Mouse (Mus musculus): ENCODE results near the gene Katnal1. TPM values are rescaled to one million over a fixed set of nuclear protein-coding genes. Genes with fewer than 3 reads are reported as not detected.

The Katnal1 gene
- polyA plus RNA-seq, 1 experiment from 2014 or later, result 6.7 TPM

DNA sequence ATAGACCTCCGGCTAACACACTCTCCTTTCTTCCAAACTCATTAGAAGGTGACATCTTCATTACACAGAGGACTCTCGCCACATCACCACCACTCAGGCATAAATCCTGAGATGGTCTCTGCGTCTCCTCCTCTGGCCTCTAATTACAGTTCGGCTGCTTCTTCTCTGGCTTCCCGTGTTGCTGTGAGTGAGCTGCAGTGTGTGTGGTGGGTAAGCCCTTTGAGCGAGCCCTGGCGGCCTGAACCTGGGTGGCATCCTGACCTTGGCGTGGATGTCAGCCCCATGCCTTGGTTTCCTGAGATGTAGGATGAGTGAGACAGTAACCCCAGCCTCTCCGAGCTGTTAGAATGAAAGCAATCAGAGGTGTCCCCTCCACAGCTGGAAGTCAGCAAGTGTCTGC is 19.5 kb upstream of the Katnal1 start:
- no peak overlapping the region for H3K9ac ChIP-seq (ENCODE audit: low read depth, low read length)
- no peaks in the 10 kb centered on the region for H3K27me3 ChIP-seq (ENCODE audit: control insufficient read depth, insufficient read depth, low read depth, low read length)
- H3K36me3 ChIP-seq (ENCODE audit: control insufficient read depth, insufficient read depth), result no peaks in the 10 kb centered on the region
- H3K27ac ChIP-seq (ENCODE audit: low read length), result no peak overlapping the region
- H3K4me2 ChIP-seq (ENCODE audit: low read depth, low read length), result no peak overlapping the region
- no peak overlapping the region for H3K4me3 ChIP-seq (ENCODE audit: low read depth, low read length)
- H3K4me1 ChIP-seq (ENCODE audit: control insufficient read depth, low read depth, low read length), result peaks cover 3% of the 10 kb centered on the region; the same call in 1 of the 2 replicates
- ATAC-seq (ENCODE audit: low read depth), result no peak
- 69% methylated on average over 9 of the region's 9 CpGs for WGBS (ENCODE audit: insufficient replicate concordance)
- H3K9me3 ChIP-seq (replicated peaks; ENCODE audit: control insufficient read depth, low read length), result no peaks in the 10 kb centered on the region

GRCm38 (mm10) chr5:148947412-148947811 is 18.3 kb upstream of the Katnal1 start:
- Histone ChIP-seq H3K27ac (ENCODE audit: low read length) (no peak overlapping the region), H3K27me3 (ENCODE audit: control insufficient read depth, insufficient read depth, low read depth, low read length) (no peaks in the 10 kb centered on the region), H3K4me2 (ENCODE audit: low read depth, low read length) (no peak overlapping the region), H3K9me3 (replicated peaks; ENCODE audit: control insufficient read depth, low read length) (no peaks in the 10 kb centered on the region), H3K9ac (ENCODE audit: low read depth, low read length) (no peak overlapping the region), H3K4me1 (ENCODE audit: control insufficient read depth, low read depth, low read length) (peaks cover 3% of the 10 kb centered on the region; the same call in 1 of the 2 replicates), H3K36me3 (ENCODE audit: control insufficient read depth, insufficient read depth) (no peaks in the 10 kb centered on the region), H3K4me3 (ENCODE audit: low read depth, low read length) (no peak overlapping the region)
- no peak for ATAC-seq (ENCODE audit: low read depth)
- WGBS (ENCODE audit: insufficient replicate concordance), result 58% methylated on average over 4 of the region's 4 CpGs

GRCm38 (mm10) chr5:148946787-148947186 is 17.7 kb upstream of the Katnal1 start:
- no peak overlapping the region for H3K4me2 ChIP-seq (ENCODE audit: low read depth, low read length)
- H3K9me3 ChIP-seq (replicated peaks; ENCODE audit: control insufficient read depth, low read length), result no peaks in the 10 kb centered on the region
- H3K27me3 ChIP-seq (ENCODE audit: control insufficient read depth, insufficient read depth, low read depth, low read length), result no peaks in the 10 kb centered on the region
- H3K36me3 ChIP-seq (ENCODE audit: control insufficient read depth, insufficient read depth), result no peaks in the 10 kb centered on the region
- no peak overlapping the region for H3K9ac ChIP-seq (ENCODE audit: low read depth, low read length)
- H3K4me1 ChIP-seq (ENCODE audit: control insufficient read depth, low read depth, low read length), result peaks cover 3% of the 10 kb centered on the region; the same call in 1 of the 2 replicates
- H3K27ac ChIP-seq (ENCODE audit: low read length), result no peak overlapping the region
- 60% methylated on average over 5 of the region's 5 CpGs for WGBS (ENCODE audit: insufficient replicate concordance)
- ATAC-seq (ENCODE audit: low read depth), result no peak
- H3K4me3 ChIP-seq (ENCODE audit: low read depth, low read length), result no peak overlapping the region

GRCm38 (mm10) chr5:148945735-148946134 is 16.6 kb upstream of the Katnal1 start:
- Histone ChIP-seq H3K27ac (ENCODE audit: low read length) (no peak overlapping the region), H3K36me3 (ENCODE audit: control insufficient read depth, insufficient read depth) (no peaks in the 10 kb centered on the region), H3K27me3 (ENCODE audit: control insufficient read depth, insufficient read depth, low read depth, low read length) (no peaks in the 10 kb centered on the region), H3K9me3 (replicated peaks; ENCODE audit: control insufficient read depth, low read length) (no peaks in the 10 kb centered on the region), H3K4me1 (ENCODE audit: control insufficient read depth, low read depth, low read length) (peaks cover 3% of the 10 kb centered on the region; the same call in 1 of the 2 replicates), H3K9ac (ENCODE audit: low read depth, low read length) (no peak overlapping the region), H3K4me2 (ENCODE audit: low read depth, low read length) (no peak overlapping the region), H3K4me3 (ENCODE audit: low read depth, low read length) (no peak overlapping the region)
- WGBS (ENCODE audit: insufficient replicate concordance), result 51% methylated on average over 2 of the region's 2 CpGs
- ATAC-seq (ENCODE audit: low read depth), result no peak

DNA sequence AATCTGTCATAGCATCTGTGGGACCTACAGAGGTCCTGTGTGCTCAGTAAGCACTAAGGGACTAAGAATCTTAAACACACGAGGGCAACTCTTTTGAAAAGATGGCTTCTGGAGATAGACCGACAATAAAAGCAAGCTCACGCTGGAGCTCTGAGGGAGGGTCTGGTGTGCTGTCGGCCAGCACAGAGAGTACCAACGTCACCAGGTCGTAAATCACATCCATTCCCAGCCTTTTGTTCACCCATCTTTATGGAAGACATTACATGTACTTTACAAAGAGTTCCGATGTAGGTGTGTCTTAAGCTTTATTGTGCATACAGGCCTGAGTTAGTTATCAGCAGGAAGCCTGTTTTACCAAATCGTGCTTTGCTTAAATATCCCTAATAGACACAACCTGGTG is 14.9 kb upstream of the Katnal1 start:
- Histone ChIP-seq H3K4me1 (ENCODE audit: control insufficient read depth, low read depth, low read length) (peaks cover 3% of the 10 kb centered on the region; the same call in 1 of the 2 replicates), H3K4me3 (ENCODE audit: low read depth, low read length) (no peak overlapping the region), H3K27ac (ENCODE audit: low read length) (no peak overlapping the region), H3K36me3 (ENCODE audit: control insufficient read depth, insufficient read depth) (no peaks in the 10 kb centered on the region), H3K9ac (ENCODE audit: low read depth, low read length) (no peak overlapping the region), H3K4me2 (ENCODE audit: low read depth, low read length) (no peak overlapping the region), H3K9me3 (replicated peaks; ENCODE audit: control insufficient read depth, low read length) (no peaks in the 10 kb centered on the region), H3K27me3 (ENCODE audit: control insufficient read depth, insufficient read depth, low read depth, low read length) (no peaks in the 10 kb centered on the region)
- no peak for ATAC-seq (ENCODE audit: low read depth)
- WGBS (ENCODE audit: insufficient replicate concordance), result 44% methylated on average over 8 of the region's 8 CpGs

DNA sequence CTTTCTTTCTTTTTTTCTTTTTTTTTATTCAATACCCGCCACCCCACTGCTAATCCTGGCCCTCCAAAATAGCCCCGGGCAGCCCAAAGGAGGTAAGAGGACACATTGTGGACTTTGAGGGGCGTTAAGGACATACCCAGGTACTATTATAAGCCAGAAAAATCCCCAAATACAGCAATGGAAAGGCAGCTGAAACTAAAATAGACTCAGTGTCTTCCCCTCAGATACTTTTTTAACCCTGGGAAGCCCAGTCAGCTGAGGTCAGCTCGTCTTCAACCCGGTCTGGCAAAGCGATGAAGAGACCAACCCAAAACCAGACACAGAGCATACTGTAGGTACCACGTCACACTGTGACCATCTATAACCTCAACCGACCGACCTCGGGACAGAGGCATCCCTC is 14.3 kb upstream of the Katnal1 start:
- ATAC-seq (ENCODE audit: low read depth), result no peak
- H3K9me3 ChIP-seq (replicated peaks; ENCODE audit: control insufficient read depth, low read length), result no peaks in the 10 kb centered on the region
- H3K9ac ChIP-seq (ENCODE audit: low read depth, low read length), result no peak overlapping the region
- no peak overlapping the region for H3K4me3 ChIP-seq (ENCODE audit: low read depth, low read length)
- H3K27me3 ChIP-seq (ENCODE audit: control insufficient read depth, insufficient read depth, low read depth, low read length), result no peaks in the 10 kb centered on the region
- H3K36me3 ChIP-seq (ENCODE audit: control insufficient read depth, insufficient read depth), result no peaks in the 10 kb centered on the region
- WGBS (ENCODE audit: insufficient replicate concordance), result 80% methylated on average over 10 of the region's 10 CpGs
- peaks cover 3% of the 10 kb centered on the region; the same call in 1 of the 2 replicates for H3K4me1 ChIP-seq (ENCODE audit: control insufficient read depth, low read depth, low read length)
- H3K4me2 ChIP-seq (ENCODE audit: low read depth, low read length), result no peak overlapping the region
- no peak overlapping the region for H3K27ac ChIP-seq (ENCODE audit: low read length)

- Histone ChIP-seq H3K27me3 (ENCODE audit: control insufficient read depth, insufficient read depth, low read depth, low read length) (no peaks in the 10 kb centered on the region), H3K9ac (ENCODE audit: low read depth, low read length) (no peak overlapping the region), H3K36me3 (ENCODE audit: control insufficient read depth, insufficient read depth) (no peaks in the 10 kb centered on the region), H3K27ac (ENCODE audit: low read length) (no peak overlapping the region), H3K9me3 (replicated peaks; ENCODE audit: control insufficient read depth, low read length) (no peaks in the 10 kb centered on the region), H3K4me2 (ENCODE audit: low read depth, low read length) (no peak overlapping the region), H3K4me1 (ENCODE audit: control insufficient read depth, low read depth, low read length) (peaks cover 3% of the 10 kb centered on the region; the same call in 1 of the 2 replicates), H3K4me3 (ENCODE audit: low read depth, low read length) (no peak overlapping the region)
- 76% methylated on average over 11 of the region's 11 CpGs for WGBS (ENCODE audit: insufficient replicate concordance)
- no peak for ATAC-seq (ENCODE audit: low read depth)
Observed at GRCm38 (mm10) chr5:148942957-148943356, 13.8 kb upstream of the Katnal1 start.

DNA sequence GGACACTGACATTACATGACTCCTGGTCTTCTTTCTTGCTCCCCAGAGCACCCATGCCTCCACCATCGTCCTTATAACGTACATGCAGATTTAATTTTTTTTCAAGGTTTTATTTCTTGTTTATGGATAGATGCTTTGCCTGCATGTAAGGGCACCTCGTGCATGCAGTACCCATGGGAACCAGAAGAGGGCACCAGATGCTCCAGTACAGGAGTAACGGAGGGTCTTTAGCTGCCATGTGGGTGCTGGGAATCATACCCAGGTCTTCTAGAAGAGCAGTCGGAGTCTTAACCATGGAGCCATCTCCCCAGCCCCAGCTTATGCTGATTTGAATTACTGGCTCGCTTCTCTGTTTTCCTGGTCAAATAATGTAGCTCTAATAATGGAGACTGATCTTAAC is 13.2 kb upstream of the Katnal1 start:
- no peak overlapping the region for H3K4me2 ChIP-seq (ENCODE audit: low read depth, low read length)
- no peaks in the 10 kb centered on the region for H3K9me3 ChIP-seq (replicated peaks; ENCODE audit: control insufficient read depth, low read length)
- H3K27me3 ChIP-seq (ENCODE audit: control insufficient read depth, insufficient read depth, low read depth, low read length), result no peaks in the 10 kb centered on the region
- H3K4me3 ChIP-seq (ENCODE audit: low read depth, low read length), result no peak overlapping the region
- H3K9ac ChIP-seq (ENCODE audit: low read depth, low read length), result no peak overlapping the region
- WGBS (ENCODE audit: insufficient replicate concordance), result 79% methylated on average over 6 of the region's 6 CpGs
- peaks cover 3% of the 10 kb centered on the region; the same call in 1 of the 2 replicates for H3K4me1 ChIP-seq (ENCODE audit: control insufficient read depth, low read depth, low read length)
- H3K27ac ChIP-seq (ENCODE audit: low read length), result no peak overlapping the region
- no peak for ATAC-seq (ENCODE audit: low read depth)
- H3K36me3 ChIP-seq (ENCODE audit: control insufficient read depth, insufficient read depth), result no peaks in the 10 kb centered on the region

GRCm38 (mm10) chr5:148941867-148942266 is 12.7 kb upstream of the Katnal1 start:
- ATAC-seq (ENCODE audit: low read depth), result no peak
- no peaks in the 10 kb centered on the region for H3K27me3 ChIP-seq (ENCODE audit: control insufficient read depth, insufficient read depth, low read depth, low read length)
- no peak overlapping the region for H3K4me2 ChIP-seq (ENCODE audit: low read depth, low read length)
- H3K4me3 ChIP-seq (ENCODE audit: low read depth, low read length), result no peak overlapping the region
- H3K4me1 ChIP-seq (ENCODE audit: control insufficient read depth, low read depth, low read length), result peaks cover 3% of the 10 kb centered on the region; the same call in 1 of the 2 replicates
- H3K27ac ChIP-seq (ENCODE audit: low read length), result no peak overlapping the region
- 85% methylated on average over 10 of the region's 10 CpGs for WGBS (ENCODE audit: insufficient replicate concordance)
- no peaks in the 10 kb centered on the region for H3K36me3 ChIP-seq (ENCODE audit: control insufficient read depth, insufficient read depth)
- no peaks in the 10 kb centered on the region for H3K9me3 ChIP-seq (replicated peaks; ENCODE audit: control insufficient read depth, low read length)
- no peak overlapping the region for H3K9ac ChIP-seq (ENCODE audit: low read depth, low read length)

Data from liver, embryonic 16.5 days (tissue).